ENCODE assay signal across 11 mouse cellular contexts in the genomic region with DNA sequence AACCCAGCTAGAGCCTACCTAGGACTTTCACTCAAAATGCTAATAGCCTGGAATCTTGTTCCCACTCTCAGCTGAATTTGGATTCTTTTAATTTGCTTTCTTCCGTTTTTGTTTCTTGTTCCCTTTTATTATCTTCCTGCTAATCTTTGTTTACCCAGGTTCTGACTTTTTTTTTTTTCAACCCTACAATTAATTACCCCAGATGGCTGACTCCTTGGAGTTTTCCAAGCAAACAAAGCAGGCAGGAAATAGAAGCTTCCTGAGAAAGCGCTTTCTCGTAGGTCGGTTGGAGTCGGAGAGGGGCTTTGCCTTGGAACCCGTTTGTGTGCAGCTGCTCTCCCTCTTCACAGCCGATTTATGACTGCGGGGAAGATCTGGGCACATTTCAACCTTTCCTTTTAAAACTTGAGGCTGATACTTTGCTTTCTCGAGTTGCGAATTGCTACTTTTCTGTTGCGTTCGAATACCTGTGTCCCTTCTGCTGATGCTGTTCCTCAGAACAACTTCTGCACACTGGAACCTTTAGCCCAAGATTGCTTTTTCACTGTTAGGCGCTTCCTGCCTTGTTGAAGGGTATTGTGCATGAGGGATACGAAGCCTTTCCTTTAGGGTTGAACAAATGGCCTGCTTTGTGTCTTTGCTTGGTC. TPM values are rescaled to one million over a fixed set of nuclear protein-coding genes. Genes with fewer than 3 reads are reported as not detected.
DNase-seq lines count a peak whose midpoint lies in the region; ATAC-seq and TF ChIP-seq lines count a peak whose summit lies in the region.
"Had no signal": no experiment of that assay in that cellular context is flagged by ENCODE, and none has a peak within 500 bp of the region (broad histone marks: within the 10 kb centered on the region; RNA-seq: fewer than 3 reads in every experiment).

No protein-coding gene starts in this region.

- H3K36me3 ChIP-seq in kidney, adult 2 months (ENCODE audit: control insufficient read depth, insufficient read depth, low read length), result no peaks in the 10 kb centered on the region
- H3K36me3 ChIP-seq in embryonic facial prominence, embryonic 12.5 days, result peaks cover 2% of the 10 kb centered on the region; the same call in 1 of the 2 replicates
- no peaks in the 10 kb centered on the region for H3K36me3 ChIP-seq in intestine, embryonic 15.5 days
- H3K36me3 ChIP-seq in limb, embryonic 14.5 days (ENCODE audit: control insufficient read depth, insufficient read depth, low read length), result 0 out of 2 replicates have a peak, but pooled peaks cover 3% of the 10 kb centered on the region

- 30% methylated on average over 14 of the region's 14 CpGs for WGBS in kidney, adult 2 months
- WGBS in embryonic facial prominence, embryonic 12.5 days, result 47% methylated on average over 14 of the region's 14 CpGs
- WGBS in intestine, embryonic 15.5 days, result 29% methylated on average over 14 of the region's 14 CpGs
- 35% methylated on average over 14 of the region's 14 CpGs for WGBS in limb, embryonic 14.5 days

- no peak overlapping the region for H3K4me3 ChIP-seq in kidney, adult 2 months (ENCODE audit: insufficient read depth, low read depth, low read length)
- H3K4me3 ChIP-seq in embryonic facial prominence, embryonic 12.5 days, result no peak overlapping the region
- H3K4me3 ChIP-seq in intestine, embryonic 15.5 days (replicated peaks), result no peak overlapping the region
- H3K4me3 ChIP-seq in limb, embryonic 14.5 days (replicated peaks; ENCODE audit: low read length), result no peak overlapping the region

- DNase-seq in kidney, adult 2 months, result peak; percentile 65
- no peak for DNase-seq in kidney, adult 11 months
- peak; percentile 46 for DNase-seq in limb, embryonic 14.5 days (ENCODE audit: low spot score)
- DNase-seq in adrenal gland, adult 18-20 months (ENCODE audit: low spot score in 2 of 2), result no peak
- DNase-seq in right cerebral cortex, postnatal 36 days (ENCODE audit: low spot score in 2 of 2), result no peak
- no peak for DNase-seq in left cerebral cortex, postnatal 36 days (ENCODE audit: low spot score in 2 of 2)
- DNase-seq: gastrocnemius, postnatal 14 days had no signal

- TF ChIP-seq CTCF in kidney, adult 2 months (conservative IDR thresholded peaks at IDR 0.05; ENCODE audit: insufficient read depth, insufficient read length, low read depth, low read length), result no peak

- no peaks in the 10 kb centered on the region for H3K27me3 ChIP-seq in kidney, adult 2 months (replicated peaks; ENCODE audit: control insufficient read depth, insufficient read depth, low read length)
- no peaks in the 10 kb centered on the region for H3K27me3 ChIP-seq in embryonic facial prominence, embryonic 12.5 days
- H3K27me3 ChIP-seq in intestine, embryonic 15.5 days (replicated peaks), result no peaks in the 10 kb centered on the region
- no peaks in the 10 kb centered on the region for H3K27me3 ChIP-seq in limb, embryonic 14.5 days (ENCODE audit: control insufficient read depth, insufficient read depth, low read length)

- no peak overlapping the region for H3K4me2 ChIP-seq in embryonic facial prominence, embryonic 12.5 days (replicated peaks)
- peak overlapping the region; percentile 22 for H3K4me2 ChIP-seq in intestine, embryonic 15.5 days (replicated peaks)
- 0 out of 2 replicates have a peak overlapping the region, but pooled peaks have one; percentile 4 for H3K4me2 ChIP-seq in limb, embryonic 14.5 days (replicated peaks; ENCODE audit: low read depth, low read length, severe bottlenecking)

- intact Hi-C loops in left cerebral cortex, postnatal 36 days (cut with DNase I), result no loop called here

- H3K9me3 ChIP-seq in embryonic facial prominence, embryonic 12.5 days, result no peaks in the 10 kb centered on the region; the same call in 1 of the 2 replicates
- no peaks in the 10 kb centered on the region for H3K9me3 ChIP-seq in intestine, embryonic 15.5 days
- H3K9me3 ChIP-seq in limb, embryonic 14.5 days (ENCODE audit: control insufficient read depth, low read length), result no peaks in the 10 kb centered on the region

- peaks cover 4% of the 10 kb centered on the region for H3K4me1 ChIP-seq in kidney, adult 2 months (ENCODE audit: control insufficient read depth, insufficient read depth, low read length)
- no peaks in the 10 kb centered on the region for H3K4me1 ChIP-seq in embryonic facial prominence, embryonic 12.5 days
- H3K4me1 ChIP-seq in intestine, embryonic 15.5 days (replicated peaks), result 0 out of 2 replicates have a peak, but pooled peaks cover 3% of the 10 kb centered on the region
- peaks cover 3% of the 10 kb centered on the region; the same call in 1 of the 2 replicates for H3K4me1 ChIP-seq in limb, embryonic 14.5 days (ENCODE audit: control insufficient read depth, insufficient read depth, low read length)

- no peak for TF ChIP-seq POLR2A in kidney, adult 2 months (IDR thresholded peaks at IDR 0.05; ENCODE audit: low read depth, low read length)
- TF ChIP-seq POLR2A in limb, embryonic 14.5 days (IDR thresholded peaks at IDR 0.05; ENCODE audit: borderline replicate concordance, extremely low read depth, insufficient read depth, insufficient read length), result no peak

- no peak for ATAC-seq in embryonic facial prominence, embryonic 12.5 days (ENCODE audit: insufficient number of reproducible peaks, insufficient read depth, low FRiP score, low TSS enrichment)
- ATAC-seq in intestine, embryonic 15.5 days, result no peak
- no peak for ATAC-seq in limb, embryonic 14.5 days (ENCODE audit: low FRiP score, low read depth)
- ATAC-seq: hindbrain, postnatal 0 days had no signal

- no peak overlapping the region for H3K9ac ChIP-seq in embryonic facial prominence, embryonic 12.5 days
- no peak overlapping the region for H3K9ac ChIP-seq in intestine, embryonic 15.5 days
- H3K9ac ChIP-seq in limb, embryonic 14.5 days (ENCODE audit: low read depth, low read length, severe bottlenecking), result no peak overlapping the region

- H3K27ac ChIP-seq in kidney, adult 2 months (ENCODE audit: insufficient read depth, low read depth, low read length), result peak overlapping the region; percentile 88
- peak overlapping the region; percentile 55; the same call in 1 of the 2 replicates for H3K27ac ChIP-seq in embryonic facial prominence, embryonic 12.5 days
- H3K27ac ChIP-seq in intestine, embryonic 15.5 days, result peak overlapping the region; percentile 78
- H3K27ac ChIP-seq in limb, embryonic 14.5 days (replicated peaks; ENCODE audit: low read depth, low read length), result peak overlapping the region; percentile 22
- H3K27ac ChIP-seq: hindbrain, postnatal 0 days had no signal

RNA-seq across cellular contexts. Expression of a gene that starts 10.3 kb away (rescaled TPM):
- 1,040 and 1,128 TPM in 2 replicates for polyA plus RNA-seq in kidney, adult 2 months (2012; rRNA removed)
- 915 and 939 TPM in 2 replicates for polyA plus RNA-seq in embryonic facial prominence, embryonic 12.5 days (2016; fragmentation: Nextera tagmentation; extraction: Ambion mirVana)
- 1,017 and 1,034 TPM in 2 replicates for polyA plus RNA-seq in intestine, embryonic 15.5 days (2015; fragmentation: Nextera tagmentation; extraction: Ambion mirVana)
- 2,303 and 3,506 TPM in 2 replicates for polyA plus RNA-seq in limb, embryonic 14.5 days (2012; rRNA removed)
- polyA plus RNA-seq in limb, embryonic 14.5 days (2014; fragmentation: Nextera tagmentation; extraction: Ambion mirVana), result 1,158 and 1,230 TPM in 2 replicates
- 1,000 to 10,000 TPM; 1,157 to 1,226 TPM for total RNA-seq in adrenal gland, adult 18-20 months (2021)
- 100 to 1,000 TPM; 695 to 749 TPM for total RNA-seq in left cerebral cortex, postnatal 36 days (2021)

RNA-seq across cellular contexts. Expression of a gene that starts 15.2 kb away (rescaled TPM):
- 0.33 and 0.46 TPM in 2 replicates for polyA plus RNA-seq in kidney, adult 2 months (2012; rRNA removed)
- not detected in 2 replicates for polyA plus RNA-seq in embryonic facial prominence, embryonic 12.5 days (2016; fragmentation: Nextera tagmentation; extraction: Ambion mirVana)
- not detected in 2 replicates for polyA plus RNA-seq in intestine, embryonic 15.5 days (2015; fragmentation: Nextera tagmentation; extraction: Ambion mirVana)
- 0.09 TPM in 1 of 2 replicates, not detected in the other for polyA plus RNA-seq in limb, embryonic 14.5 days (2012; rRNA removed)
- polyA plus RNA-seq in limb, embryonic 14.5 days (2014; fragmentation: Nextera tagmentation; extraction: Ambion mirVana), result not detected in 2 replicates
- under 1 TPM in 1 of 2 experiments, not detected in 1; 0.46 TPM for total RNA-seq in adrenal gland, adult 18-20 months (2021)
- under 1 TPM; 0.47 to 0.70 TPM for total RNA-seq in left cerebral cortex, postnatal 36 days (2021)
- total RNA-seq: gastrocnemius, postnatal 14 days had no signal

RNA-seq across cellular contexts. Expression of a gene that starts 23.3 kb away (rescaled TPM):
- 0.07 and 0.13 TPM in 2 replicates for polyA plus RNA-seq in kidney, adult 2 months (2012; rRNA removed)
- polyA plus RNA-seq in embryonic facial prominence, embryonic 12.5 days (2016; fragmentation: Nextera tagmentation; extraction: Ambion mirVana), result 0.08 and 0.19 TPM in 2 replicates
- polyA plus RNA-seq in intestine, embryonic 15.5 days (2015; fragmentation: Nextera tagmentation; extraction: Ambion mirVana), result 0.06 and 0.10 TPM in 2 replicates
- polyA plus RNA-seq in limb, embryonic 14.5 days (2012; rRNA removed), result 0.45 and 0.58 TPM in 2 replicates
- polyA plus RNA-seq in limb, embryonic 14.5 days (2014; fragmentation: Nextera tagmentation; extraction: Ambion mirVana), result 0.32 and 0.89 TPM in 2 replicates
- total RNA-seq in adrenal gland, adult 18-20 months (2021), result not detected
- not detected for total RNA-seq in left cerebral cortex, postnatal 36 days (2021)
- total RNA-seq: gastrocnemius, postnatal 14 days; left cerebral cortex, postnatal 14 days had no signal
- polyA plus RNA-seq: hindbrain, postnatal 0 days had no signal

RNA-seq across cellular contexts. Expression of a gene that starts 40.0 kb away (rescaled TPM):
- 88.9 and 104 TPM in 2 replicates for polyA plus RNA-seq in kidney, adult 2 months (2012; rRNA removed)
- polyA plus RNA-seq in embryonic facial prominence, embryonic 12.5 days (2016; fragmentation: Nextera tagmentation; extraction: Ambion mirVana), result 78.6 and 82.0 TPM in 2 replicates
- polyA plus RNA-seq in intestine, embryonic 15.5 days (2015; fragmentation: Nextera tagmentation; extraction: Ambion mirVana), result 69.1 and 69.5 TPM in 2 replicates
- 85.7 and 117 TPM in 2 replicates for polyA plus RNA-seq in limb, embryonic 14.5 days (2012; rRNA removed)
- 91.8 and 96.2 TPM in 2 replicates for polyA plus RNA-seq in limb, embryonic 14.5 days (2014; fragmentation: Nextera tagmentation; extraction: Ambion mirVana)
- 10 to 100 TPM; 76.9 to 85.9 TPM for total RNA-seq in adrenal gland, adult 18-20 months (2021)
- 100 to 1,000 TPM; 104 to 106 TPM for total RNA-seq in left cerebral cortex, postnatal 36 days (2021)

RNA-seq across cellular contexts. Expression of a gene that starts 45.6 kb away (rescaled TPM):
- 38.2 and 44.7 TPM in 2 replicates for polyA plus RNA-seq in kidney, adult 2 months (2012; rRNA removed)
- 8.1 and 8.5 TPM in 2 replicates for polyA plus RNA-seq in embryonic facial prominence, embryonic 12.5 days (2016; fragmentation: Nextera tagmentation; extraction: Ambion mirVana)
- 8.1 and 8.6 TPM in 2 replicates for polyA plus RNA-seq in intestine, embryonic 15.5 days (2015; fragmentation: Nextera tagmentation; extraction: Ambion mirVana)
- polyA plus RNA-seq in limb, embryonic 14.5 days (2012; rRNA removed), result 12.3 and 23.7 TPM in 2 replicates
- polyA plus RNA-seq in limb, embryonic 14.5 days (2014; fragmentation: Nextera tagmentation; extraction: Ambion mirVana), result 5.3 and 6.6 TPM in 2 replicates
- 10 to 100 TPM; 18.5 to 19.5 TPM for total RNA-seq in adrenal gland, adult 18-20 months (2021)
- total RNA-seq in left cerebral cortex, postnatal 36 days (2021), result 10 to 100 TPM; 16.5 to 26.9 TPM

Comparison
In these comparisons a context has a peak if more than half of its experiments do, and no peak if none do; other contexts are left out.
1. DNase-seq: peak in kidney, adult 2 months (single experiment) and limb, embryonic 14.5 days (single experiment); none in kidney, adult 11 months (single experiment), adrenal gland, adult 18-20 months (0 of 2), right cerebral cortex, postnatal 36 days (0 of 2) and left cerebral cortex, postnatal 36 days (0 of 2).
2. H3K27ac ChIP-seq: peak in every context shown above with its lines; median percentile 88 in kidney, adult 2 months; 78 in intestine, embryonic 15.5 days; 55 in embryonic facial prominence, embryonic 12.5 days; 22 in limb, embryonic 14.5 days.